Mouse (Mus musculus): Measurements from ENCODE around the gene Glrp1. TPM values are rescaled to one million over a fixed set of nuclear protein-coding genes. Genes with fewer than 3 reads are reported as not detected.
A peak's percentile ranks its signal among the peaks of the same experiment; 100 is the strongest.

The Glrp1 gene
- polyA plus RNA-seq, 1 experiment from 2014 or later, result 0.28 TPM

DNA sequence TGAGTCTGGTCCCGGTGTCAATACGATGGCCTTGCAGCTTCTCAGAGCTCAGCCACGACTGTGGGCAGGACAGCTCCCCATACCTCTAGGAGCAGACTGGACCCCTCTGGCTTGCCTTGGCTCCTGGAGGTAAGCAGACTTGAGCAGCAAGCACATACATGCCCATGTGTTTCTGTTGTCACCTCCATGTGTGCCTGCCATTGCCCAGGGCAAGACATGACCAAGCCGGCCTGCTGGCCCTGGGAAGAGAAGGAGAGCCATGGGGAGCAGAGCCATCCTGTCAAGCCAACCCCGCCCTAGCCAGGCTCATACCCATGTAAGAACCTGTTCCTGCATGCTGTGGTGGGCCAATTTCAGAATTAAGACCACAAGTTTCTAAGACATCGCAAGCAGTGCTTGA, 4.2 kb downstream of the Glrp1 start:
- Histone ChIP-seq H3K4me2 (ENCODE audit: low read depth, low read length) (no peak overlapping the region), H3K4me1 (replicated peaks; ENCODE audit: control insufficient read depth, insufficient read depth, low read length) (peaks cover 12% of the 10 kb centered on the region), H3K9ac (ENCODE audit: low read length) (no peak overlapping the region), H3K4me3 (ENCODE audit: low read length) (no peak overlapping the region), H3K9me3 (ENCODE audit: control insufficient read depth, low read length) (no peaks in the 10 kb centered on the region), H3K27ac (ENCODE audit: low read length) (no peak overlapping the region), H3K27me3 (ENCODE audit: control insufficient read depth, insufficient read depth, low read depth, low read length) (no peaks in the 10 kb centered on the region), H3K36me3 (ENCODE audit: control insufficient read depth, insufficient read depth, low read length) (no peaks in the 10 kb centered on the region)
- 87% methylated on average over 6 of the region's 6 CpGs for WGBS
- ATAC-seq (ENCODE audit: low read depth), result no peak

DNA sequence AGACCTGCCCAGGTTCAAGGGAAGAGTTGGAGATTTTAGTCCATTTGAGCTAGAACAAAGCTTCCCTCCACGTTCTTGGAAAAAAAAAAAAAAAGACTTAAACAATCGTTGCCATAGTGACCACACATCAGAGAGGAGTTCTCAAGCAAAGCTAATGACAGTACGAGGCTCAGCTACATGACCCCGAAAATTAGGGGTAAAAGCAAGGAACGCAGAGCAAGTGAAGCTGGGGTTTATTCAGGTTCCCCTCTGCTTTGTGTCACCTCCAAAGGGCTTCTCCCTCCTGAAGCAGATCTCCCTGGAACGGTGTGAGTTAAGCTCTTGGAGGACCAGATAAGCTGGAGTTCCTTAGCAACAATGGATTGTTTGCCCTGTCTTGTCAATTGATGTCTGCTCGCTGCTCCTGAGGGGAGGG, 5.3 kb downstream of the Glrp1 start:
- Histone ChIP-seq H3K4me3 (ENCODE audit: low read length) (no peak overlapping the region), H3K36me3 (ENCODE audit: control insufficient read depth, insufficient read depth, low read length) (no peaks in the 10 kb centered on the region), H3K9ac (ENCODE audit: low read length) (no peak overlapping the region), H3K4me1 (replicated peaks; ENCODE audit: control insufficient read depth, insufficient read depth, low read length) (peaks cover 12% of the 10 kb centered on the region), H3K9me3 (ENCODE audit: control insufficient read depth, low read length) (no peaks in the 10 kb centered on the region), H3K4me2 (ENCODE audit: low read depth, low read length) (no peak overlapping the region), H3K27ac (ENCODE audit: low read length) (no peak overlapping the region), H3K27me3 (ENCODE audit: control insufficient read depth, insufficient read depth, low read depth, low read length) (no peaks in the 10 kb centered on the region)
- 7% methylated on average over 7 of the region's 7 CpGs for WGBS
- no peak for ATAC-seq (ENCODE audit: low read depth)

DNA sequence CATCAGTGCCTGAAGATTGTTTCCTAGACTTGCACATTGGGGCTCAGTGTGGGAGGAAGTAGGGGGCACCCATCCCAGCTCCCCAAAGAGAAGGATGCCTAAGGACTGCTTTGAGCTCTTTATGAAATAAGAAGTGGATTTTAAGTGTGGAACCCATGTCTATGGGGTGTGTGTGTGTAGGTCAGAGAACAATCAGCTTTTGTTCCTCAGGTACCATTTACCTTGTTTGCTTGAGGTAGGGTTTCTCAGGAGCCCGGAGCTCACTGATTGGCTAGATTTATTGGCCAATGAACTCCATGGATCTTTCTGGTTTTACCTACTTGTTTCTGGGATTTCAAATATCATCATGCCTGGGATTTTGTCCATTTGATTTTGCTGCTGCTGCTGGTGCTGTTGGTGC, 7.0 kb downstream of the Glrp1 start:
- no peaks in the 10 kb centered on the region for H3K36me3 ChIP-seq (ENCODE audit: control insufficient read depth, insufficient read depth, low read length)
- H3K4me2 ChIP-seq (ENCODE audit: low read depth, low read length), result no peak overlapping the region
- no peaks in the 10 kb centered on the region for H3K9me3 ChIP-seq (ENCODE audit: control insufficient read depth, low read length)
- peak; percentile 53; the same call in 1 of the 2 replicates for ATAC-seq (ENCODE audit: low read depth)
- H3K27me3 ChIP-seq (ENCODE audit: control insufficient read depth, insufficient read depth, low read depth, low read length), result no peaks in the 10 kb centered on the region
- 65% methylated on average over 1 of the region's 1 CpGs for WGBS
- peaks cover 9% of the 10 kb centered on the region for H3K4me1 ChIP-seq (replicated peaks; ENCODE audit: control insufficient read depth, insufficient read depth, low read length)
- no peak overlapping the region for H3K27ac ChIP-seq (ENCODE audit: low read length)
- no peak overlapping the region for H3K9ac ChIP-seq (ENCODE audit: low read length)
- no peak overlapping the region for H3K4me3 ChIP-seq (ENCODE audit: low read length)

DNA sequence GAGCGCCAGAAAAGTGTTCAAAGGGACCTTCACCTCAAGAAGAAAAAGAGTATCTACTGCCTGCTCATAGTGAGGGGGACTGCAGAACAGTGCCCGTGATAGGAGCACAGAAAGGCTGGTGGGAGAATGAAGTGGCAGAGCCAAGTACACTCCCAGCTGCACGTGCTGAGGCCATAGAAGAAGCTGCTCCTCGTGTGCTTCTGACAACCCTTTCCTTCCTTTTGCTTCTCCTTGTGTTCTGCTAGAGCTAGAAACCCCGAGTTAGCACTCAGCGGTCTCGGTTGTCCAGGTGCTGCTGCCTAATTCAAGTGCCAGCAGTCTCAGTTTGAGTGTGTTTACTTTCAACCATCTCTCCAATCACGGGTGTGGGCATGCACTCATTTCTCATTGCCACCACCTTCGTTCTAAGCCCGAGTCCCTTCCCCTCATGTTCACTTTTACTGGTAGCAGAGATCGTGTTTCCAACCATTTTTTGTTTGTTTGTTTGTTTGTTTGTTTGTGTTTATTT, 10.6 kb downstream of the Glrp1 start:
- no peaks in the 10 kb centered on the region for H3K9me3 ChIP-seq (ENCODE audit: control insufficient read depth, low read length)
- no peaks in the 10 kb centered on the region for H3K36me3 ChIP-seq (ENCODE audit: control insufficient read depth, insufficient read depth, low read length)
- 50% methylated on average over 11 of the region's 11 CpGs for WGBS
- H3K4me1 ChIP-seq (replicated peaks; ENCODE audit: control insufficient read depth, insufficient read depth, low read length), result peaks cover 2% of the 10 kb centered on the region; the same call in 1 of the 2 replicates
- no peak overlapping the region for H3K27ac ChIP-seq (ENCODE audit: low read length)
- no peak overlapping the region for H3K4me2 ChIP-seq (ENCODE audit: low read depth, low read length)
- peak; percentile 15; the same call in 1 of the 2 replicates for ATAC-seq (ENCODE audit: low read depth)
- no peaks in the 10 kb centered on the region for H3K27me3 ChIP-seq (ENCODE audit: control insufficient read depth, insufficient read depth, low read depth, low read length)
- H3K9ac ChIP-seq (ENCODE audit: low read length), result no peak overlapping the region
- H3K4me3 ChIP-seq (ENCODE audit: low read length), result no peak overlapping the region

DNA sequence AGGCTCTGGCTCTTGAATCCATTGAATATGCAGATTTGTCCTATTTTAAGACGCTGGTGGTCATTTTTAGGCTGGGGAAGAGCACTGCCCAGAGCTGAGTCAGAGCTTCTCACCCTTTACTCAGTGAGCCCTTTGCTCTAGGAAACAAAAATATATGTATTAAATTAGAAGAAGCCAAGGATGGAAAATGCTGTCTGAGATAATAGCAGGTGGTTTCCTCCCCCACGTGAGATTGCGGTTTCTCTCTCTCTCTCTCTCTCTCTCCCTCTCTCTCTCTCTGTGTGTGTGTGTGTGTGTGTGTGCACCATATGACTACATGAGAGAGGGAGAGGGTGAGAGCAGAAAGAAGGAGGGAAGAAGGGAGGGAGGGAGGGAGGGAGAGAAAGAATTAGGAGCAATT, 12.5 kb downstream of the Glrp1 start:
- Histone ChIP-seq H3K9me3 (ENCODE audit: control insufficient read depth, low read length) (no peaks in the 10 kb centered on the region), H3K4me3 (ENCODE audit: low read length) (no peak overlapping the region), H3K4me1 (replicated peaks; ENCODE audit: control insufficient read depth, insufficient read depth, low read length) (0 out of 2 replicates have a peak, but pooled peaks cover 2% of the 10 kb centered on the region), H3K27me3 (ENCODE audit: control insufficient read depth, insufficient read depth, low read depth, low read length) (no peaks in the 10 kb centered on the region), H3K27ac (ENCODE audit: low read length) (no peak overlapping the region), H3K9ac (ENCODE audit: low read length) (no peak overlapping the region), H3K36me3 (ENCODE audit: control insufficient read depth, insufficient read depth, low read length) (no peaks in the 10 kb centered on the region), H3K4me2 (ENCODE audit: low read depth, low read length) (no peak overlapping the region)
- WGBS, result 68% methylated on average over 3 of the region's 3 CpGs
- no peak for ATAC-seq (ENCODE audit: low read depth)

DNA sequence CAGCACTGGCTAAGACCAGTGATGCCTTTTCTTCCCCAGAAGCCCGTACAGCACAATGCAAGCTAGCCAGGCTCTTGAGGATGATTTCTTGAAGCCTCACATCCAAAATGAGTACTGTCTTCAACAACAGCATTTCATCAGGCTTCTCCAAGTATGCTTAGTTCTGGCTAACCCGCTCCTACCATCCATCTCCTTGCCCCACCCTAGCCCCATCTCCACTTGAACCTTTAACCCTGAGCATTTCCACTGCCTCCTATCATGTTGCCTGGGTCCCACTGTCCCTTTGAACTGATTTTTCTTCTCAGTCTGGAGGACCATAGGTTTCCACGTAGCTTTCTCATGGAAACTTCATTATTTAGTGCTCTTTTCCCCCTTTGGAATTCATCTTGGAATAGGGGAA, 17.5 kb downstream of the Glrp1 start:
- H3K4me3 ChIP-seq (ENCODE audit: low read length), result no peak overlapping the region
- no peaks in the 10 kb centered on the region for H3K9me3 ChIP-seq (ENCODE audit: control insufficient read depth, low read length)
- no peak overlapping the region for H3K27ac ChIP-seq (ENCODE audit: low read length)
- H3K4me2 ChIP-seq (ENCODE audit: low read depth, low read length), result no peak overlapping the region
- WGBS, result 70% methylated on average over 3 of the region's 3 CpGs
- H3K36me3 ChIP-seq (ENCODE audit: control insufficient read depth, insufficient read depth, low read length), result no peaks in the 10 kb centered on the region
- H3K9ac ChIP-seq (ENCODE audit: low read length), result no peak overlapping the region
- no peak for ATAC-seq (ENCODE audit: low read depth)
- H3K4me1 ChIP-seq (replicated peaks; ENCODE audit: control insufficient read depth, insufficient read depth, low read length), result no peaks in the 10 kb centered on the region; the same call in 1 of the 2 replicates
- H3K27me3 ChIP-seq (ENCODE audit: control insufficient read depth, insufficient read depth, low read depth, low read length), result no peaks in the 10 kb centered on the region

DNA sequence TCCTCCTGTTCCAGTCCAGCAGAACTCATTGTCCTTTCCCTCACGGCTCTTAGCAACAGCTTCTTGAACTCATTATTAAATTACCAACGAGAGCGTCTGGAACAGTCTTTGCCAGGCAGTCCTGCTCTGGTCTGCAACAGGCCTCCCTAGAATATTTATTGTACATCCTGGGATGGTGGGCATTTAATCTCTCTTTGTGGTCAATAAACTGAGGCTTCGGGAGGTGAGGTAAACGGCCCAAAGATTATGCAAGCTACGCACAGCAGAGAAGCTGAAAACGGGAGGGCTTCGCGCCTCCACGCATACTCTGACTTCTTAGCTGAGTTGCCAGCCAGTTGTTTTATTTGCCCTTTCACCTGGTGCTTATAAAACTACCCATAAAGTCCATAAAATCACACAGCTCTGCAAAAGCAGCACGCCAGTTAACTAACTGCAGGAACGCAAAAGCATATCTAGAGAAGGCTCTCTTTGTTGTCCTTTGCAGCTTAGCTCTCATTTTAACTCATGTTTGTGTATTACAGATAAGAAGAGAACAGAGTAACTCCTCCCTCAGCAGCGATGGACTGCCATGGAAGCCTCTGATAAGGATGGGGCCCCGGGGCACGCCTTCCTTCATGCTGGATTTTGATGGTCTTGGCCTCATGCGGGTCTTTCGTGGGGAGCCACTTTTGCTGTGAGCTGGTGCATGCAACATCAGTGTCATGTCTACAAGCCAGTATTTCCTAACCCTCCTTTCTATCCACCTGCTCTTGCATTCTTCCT, 18.1 kb downstream of the Glrp1 start:
- H3K4me2 ChIP-seq (ENCODE audit: low read depth, low read length), result no peak overlapping the region
- H3K36me3 ChIP-seq (ENCODE audit: control insufficient read depth, insufficient read depth, low read length), result no peaks in the 10 kb centered on the region
- no peak overlapping the region for H3K9ac ChIP-seq (ENCODE audit: low read length)
- ATAC-seq (ENCODE audit: low read depth), result no peak
- H3K4me3 ChIP-seq (ENCODE audit: low read length), result no peak overlapping the region
- H3K9me3 ChIP-seq (ENCODE audit: control insufficient read depth, low read length), result no peaks in the 10 kb centered on the region
- H3K27ac ChIP-seq (ENCODE audit: low read length), result no peak overlapping the region
- 57% methylated on average over 17 of the region's 17 CpGs for WGBS
- no peaks in the 10 kb centered on the region; the same call in 1 of the 2 replicates for H3K4me1 ChIP-seq (replicated peaks; ENCODE audit: control insufficient read depth, insufficient read depth, low read length)
- no peaks in the 10 kb centered on the region for H3K27me3 ChIP-seq (ENCODE audit: control insufficient read depth, insufficient read depth, low read depth, low read length)

DNA sequence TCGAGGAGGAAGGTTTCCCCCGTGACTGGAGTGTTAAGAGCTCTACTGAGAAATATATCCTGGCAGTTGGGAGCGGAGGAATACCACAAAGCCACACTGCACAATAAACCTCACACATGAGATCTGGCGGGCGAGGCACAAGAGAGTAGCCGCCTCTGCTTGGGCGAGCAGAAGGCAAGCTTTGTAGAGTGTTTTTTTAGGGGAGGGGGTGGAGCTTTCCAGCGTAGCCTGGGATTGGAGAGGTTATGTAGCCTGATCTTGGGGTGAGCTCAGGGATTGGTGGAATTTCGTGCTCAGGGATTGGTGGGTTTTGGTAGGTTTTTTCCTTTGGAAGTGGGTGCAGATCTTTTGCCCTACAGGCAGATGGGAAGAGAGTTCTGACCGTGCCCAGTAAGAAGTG, 19.7 kb downstream of the Glrp1 start:
- H3K9me3 ChIP-seq (ENCODE audit: control insufficient read depth, low read length), result no peaks in the 10 kb centered on the region
- H3K9ac ChIP-seq (ENCODE audit: low read length), result no peak overlapping the region
- no peaks in the 10 kb centered on the region for H3K27me3 ChIP-seq (ENCODE audit: control insufficient read depth, insufficient read depth, low read depth, low read length)
- H3K27ac ChIP-seq (ENCODE audit: low read length), result no peak overlapping the region
- no peaks in the 10 kb centered on the region for H3K36me3 ChIP-seq (ENCODE audit: control insufficient read depth, insufficient read depth, low read length)
- ATAC-seq (ENCODE audit: low read depth), result no peak
- 84% methylated on average over 10 of the region's 10 CpGs for WGBS
- no peak overlapping the region for H3K4me3 ChIP-seq (ENCODE audit: low read length)
- H3K4me1 ChIP-seq (replicated peaks; ENCODE audit: control insufficient read depth, insufficient read depth, low read length), result no peaks in the 10 kb centered on the region; the same call in 1 of the 2 replicates
- no peak overlapping the region for H3K4me2 ChIP-seq (ENCODE audit: low read depth, low read length)

DNA sequence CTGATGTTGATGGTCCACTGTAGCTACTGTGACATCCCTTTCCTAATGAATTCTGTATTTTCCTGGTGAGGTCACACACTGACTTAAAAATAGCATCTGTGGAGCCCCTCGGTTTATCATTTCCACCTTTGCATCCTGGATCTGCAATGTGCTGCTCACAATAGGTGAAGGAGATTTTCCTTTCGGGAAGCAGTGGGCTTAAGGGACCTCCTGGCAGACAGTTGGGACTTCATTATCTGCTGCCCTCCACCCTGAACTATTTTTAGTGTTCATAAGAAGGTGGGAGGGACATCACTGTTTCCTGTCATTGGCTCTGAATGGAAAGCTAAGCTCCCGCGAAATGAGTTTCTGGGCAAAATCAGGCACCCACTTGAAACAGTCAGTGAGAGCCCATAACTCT, 20.9 kb downstream of the Glrp1 start:
- no peak for ATAC-seq (ENCODE audit: low read depth)
- Histone ChIP-seq H3K4me1 (replicated peaks; ENCODE audit: control insufficient read depth, insufficient read depth, low read length) (no peaks in the 10 kb centered on the region; the same call in 1 of the 2 replicates), H3K4me2 (ENCODE audit: low read depth, low read length) (no peak overlapping the region), H3K9ac (ENCODE audit: low read length) (no peak overlapping the region), H3K27me3 (ENCODE audit: control insufficient read depth, insufficient read depth, low read depth, low read length) (no peaks in the 10 kb centered on the region), H3K36me3 (ENCODE audit: control insufficient read depth, insufficient read depth, low read length) (no peaks in the 10 kb centered on the region), H3K9me3 (ENCODE audit: control insufficient read depth, low read length) (no peaks in the 10 kb centered on the region), H3K4me3 (ENCODE audit: low read length) (no peak overlapping the region), H3K27ac (ENCODE audit: low read length) (0 out of 2 replicates have a peak overlapping the region, but pooled peaks have one; percentile 7)
- WGBS, result 38% methylated on average over 4 of the region's 4 CpGs

Data from lung, embryonic 16.5 days (tissue).